Mouse (Mus musculus): ENCODE measurements around the gene Gnptab.
"Not testable (repeated sequence)": the region's sequence is repeated elsewhere in the genome, so short reads cannot be mapped to it uniquely, and the experiment has no call there.

The Gnptab gene

GRCm38 (mm10) chr10:88412290-88412995, 33.5 kb downstream of the Gnptab start:
- no peak for DNase-seq (ENCODE audit: low spot score in 2 of 2)

- no peak for DNase-seq (ENCODE audit: low spot score in 2 of 2)
Measured at GRCm38 (mm10) chr10:88417686-88418085, 38.8 kb downstream of the Gnptab start.

- DNase-seq (ENCODE audit: low spot score in 2 of 2) = no peak
Measured at GRCm38 (mm10) chr10:88420141-88420541, 41.2 kb downstream of the Gnptab start.

- no peak for DNase-seq (ENCODE audit: low spot score in 2 of 2)
Measured at GRCm38 (mm10) chr10:88420655-88421435, 41.9 kb downstream of the Gnptab start.

- peak; percentile 8 to 38 for DNase-seq (ENCODE audit: low spot score in 2 of 2)
Measured at GRCm38 (mm10) chr10:88426158-88426816, 47.4 kb downstream of the Gnptab start.

- no peak for DNase-seq (ENCODE audit: low spot score in 2 of 2)
Measured at GRCm38 (mm10) chr10:88426896-88427295, 48.0 kb downstream of the Gnptab start.

GRCm38 (mm10) chr10:88427998-88428397, 49.1 kb downstream of the Gnptab start:
- no peak for DNase-seq (ENCODE audit: low spot score in 2 of 2)

DNA sequence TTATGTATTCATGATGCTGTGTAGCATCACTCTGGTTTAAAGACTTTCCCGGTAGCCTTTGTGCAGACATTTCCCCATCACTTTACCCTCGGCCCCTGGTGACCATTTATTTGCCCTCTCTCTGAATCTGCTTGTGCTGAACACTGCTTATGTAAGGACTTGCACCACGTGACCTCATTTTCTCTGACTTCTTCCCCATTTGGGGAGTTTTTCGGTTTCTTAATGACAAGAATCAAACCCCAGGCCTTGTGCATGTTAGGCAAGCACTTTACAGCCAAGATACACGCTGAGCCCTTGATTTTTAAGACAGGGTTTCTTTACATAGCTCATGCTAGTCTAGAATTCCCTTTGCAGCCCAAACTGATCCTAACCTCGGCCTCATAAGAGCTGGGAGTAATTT, 62.3 kb downstream of the Gnptab start:
- peak in 1 of 2 experiments; percentile 14 for DNase-seq (ENCODE audit: low spot score in 2 of 2)

GRCm38 (mm10) chr10:88451221-88451620, 72.3 kb downstream of the Gnptab start:
- peak in 1 of 2 experiments; percentile 45 for DNase-seq (ENCODE audit: low spot score in 2 of 2)

- DNase-seq (ENCODE audit: low spot score in 2 of 2) = no peak
Measured at GRCm38 (mm10) chr10:88451990-88452389, 73.1 kb downstream of the Gnptab start.

- no peak for DNase-seq (ENCODE audit: low spot score in 2 of 2)
Measured at GRCm38 (mm10) chr10:88457816-88458215, 78.9 kb downstream of the Gnptab start.

DNA sequence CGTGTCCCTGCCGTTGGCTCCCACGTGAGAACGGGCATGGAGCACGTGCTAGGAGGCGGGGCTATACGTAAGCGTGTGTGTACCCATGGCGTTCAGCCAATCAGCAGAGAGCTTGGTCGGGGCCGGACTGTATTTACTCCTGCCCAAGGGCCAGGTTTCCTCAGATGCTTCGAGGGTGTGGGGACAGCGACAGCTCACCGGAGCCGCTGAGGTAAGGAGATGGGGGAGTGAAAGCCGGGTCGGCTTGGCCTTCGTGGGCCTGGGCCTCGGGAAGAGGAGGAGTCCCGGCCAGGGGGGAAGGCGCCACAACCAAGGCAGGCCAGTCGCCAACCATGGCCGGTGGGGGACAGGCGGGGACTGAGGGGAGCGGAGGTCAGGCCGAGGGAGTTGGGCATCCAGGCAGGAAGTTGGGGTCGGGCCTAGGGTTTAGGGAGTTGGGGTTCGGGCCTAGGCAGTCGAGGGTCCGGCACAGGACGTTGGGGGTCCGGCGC, 80.6 kb downstream of the Gnptab start, which contains the start of gene Sycp3:
Sycp3 (plus strand) TSS at position 68 of the 491 bp plus-strand sequence.
- no peak for DNase-seq (ENCODE audit: low spot score in 2 of 2)

- DNase-seq (ENCODE audit: low spot score in 2 of 2) = no peak
Measured at GRCm38 (mm10) chr10:88460122-88460820, 81.3 kb downstream of the Gnptab start.

DNA sequence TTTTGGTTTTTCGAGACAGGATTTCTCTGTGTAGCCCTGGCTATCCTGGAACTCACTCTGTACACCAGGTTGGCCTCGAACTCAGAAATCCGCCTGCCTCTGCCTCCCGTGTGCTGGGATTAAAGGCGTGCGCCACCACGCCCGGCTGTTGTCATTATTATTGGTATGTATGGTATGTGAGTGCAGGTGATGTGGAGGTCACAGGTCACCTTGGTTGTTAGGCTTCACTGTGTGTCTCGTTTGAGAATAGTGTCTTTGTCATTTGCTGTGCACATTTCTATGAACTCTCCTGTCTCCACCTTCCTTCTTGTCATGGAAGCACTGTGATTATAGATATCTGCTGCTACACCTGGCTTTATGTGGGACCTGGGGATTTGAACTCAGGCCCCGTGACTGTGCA, 103.9 kb downstream of the Gnptab start:
- DNase-seq (ENCODE audit: low spot score in 2 of 2) = not testable (repeated sequence)

DNA sequence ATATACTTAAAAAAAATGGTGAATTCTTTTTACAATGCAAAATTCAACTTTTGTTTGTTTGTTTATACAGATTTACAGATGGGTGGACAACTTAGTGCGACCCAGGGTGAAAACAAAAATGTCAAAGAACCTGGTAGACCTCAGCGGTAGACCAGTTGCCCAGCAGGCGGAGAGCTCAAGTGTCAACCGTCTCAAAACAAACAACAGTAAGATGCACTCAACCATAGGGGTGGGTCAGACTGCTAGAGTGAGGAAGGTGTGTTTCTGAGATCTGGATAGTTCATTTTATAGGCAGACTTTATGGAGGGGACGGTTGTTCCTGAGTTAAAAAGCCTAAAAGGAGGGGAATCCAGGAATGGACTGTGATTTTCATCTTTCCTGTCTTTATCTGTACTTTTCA, 109.7 kb downstream of the Gnptab start:
- no peak for DNase-seq (ENCODE audit: low spot score in 2 of 2)

GRCm38 (mm10) chr10:88491632-88492031, 112.7 kb downstream of the Gnptab start:
- DNase-seq (ENCODE audit: low spot score in 2 of 2) = no peak

DNA sequence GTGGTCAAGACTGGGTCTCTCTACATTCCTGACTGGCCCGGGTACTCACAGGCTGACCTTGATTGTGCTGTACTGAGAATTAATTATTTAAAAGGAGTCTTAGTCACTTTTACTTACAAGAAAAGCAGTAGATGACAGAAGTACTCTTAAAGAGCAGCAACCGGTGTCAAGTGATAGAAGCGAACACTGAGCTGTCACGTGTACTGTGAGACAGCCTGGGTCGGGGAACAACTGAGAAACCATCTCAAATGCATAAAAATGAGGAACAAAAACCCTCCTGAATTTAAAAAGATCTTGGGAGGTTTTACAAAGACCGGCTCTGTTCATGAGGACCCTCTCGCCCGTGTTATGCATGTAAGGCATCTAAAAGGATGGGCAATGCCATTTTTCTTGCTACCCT, 113.7 kb downstream of the Gnptab start:
- DNase-seq (ENCODE audit: low spot score in 2 of 2) = no peak

GRCm38 (mm10) chr10:88494959-88495587, 116.1 kb downstream of the Gnptab start:
- DNase-seq (ENCODE audit: low spot score in 2 of 2) = no peak

All from urinary bladder, postnatal 36 days (tissue).